Mouse (Mus musculus) embryonic facial prominence, embryonic 15.5 days (tissue): ENCODE results near the gene Pank2. TPM values are rescaled to one million over a fixed set of nuclear protein-coding genes. Genes with fewer than 3 reads are reported as not detected.
"Not testable (repeated sequence)": the region's sequence is repeated elsewhere in the genome, so short reads cannot be mapped to it uniquely, and the experiment has no call there.

Experiments
- ATAC-seq: fragments of 200-750 bp; cut with Nextera tagmentation; 2 replicates; pipeline ENCODE4 v1.8.0; 2017; ENCODE audit warnings: low read depth, moderate TSS enrichment; ENCODE audit not compliant: insufficient number of reproducible peaks, low FRiP score, low TSS enrichment
- H3K27ac ChIP-seq: fragments of 300-500 bp; sonication (generic); replicated peaks from 2 replicates; pipeline ENCODE4 v1.5.1; 2015; ENCODE audit warnings: mild to moderate bottlenecking, inconsistent platforms
- H3K27me3 ChIP-seq: fragments of 300-500 bp; sonication (generic); 2 replicates; pipeline ENCODE4 v1.6.1; 2015; ENCODE audit warnings: inconsistent platforms
- H3K36me3 ChIP-seq: fragments of 300-500 bp; sonication (generic); 2 replicates; pipeline ENCODE4 v1.6.1; 2015; ENCODE audit warnings: mild to moderate bottlenecking, inconsistent platforms
- H3K4me1 ChIP-seq: fragments of 300-500 bp; sonication (generic); 2 replicates; pipeline ENCODE4 v1.6.1; 2015; ENCODE audit warnings: inconsistent platforms
- H3K4me2 ChIP-seq: fragments of 300-500 bp; sonication (generic); replicated peaks from 2 replicates; pipeline ENCODE4 v1.6.1; 2015; ENCODE audit warnings: mild to moderate bottlenecking, inconsistent platforms
- H3K4me3 ChIP-seq: fragments of 300-500 bp; sonication (generic); replicated peaks from 2 replicates; pipeline ENCODE4 v1.5.1; 2015; ENCODE audit warnings: mild to moderate bottlenecking, inconsistent platforms
- H3K9ac ChIP-seq: fragments of 300-500 bp; sonication (generic); 2 replicates; pipeline ENCODE4 v1.6.1; 2015; ENCODE audit warnings: inconsistent platforms
- H3K9me3 ChIP-seq: fragments of 300-500 bp; sonication (generic); replicated peaks from 2 replicates; pipeline ENCODE4 v1.6.1; 2016; ENCODE audit warnings: inconsistent platforms
- WGBS: fragments of 180-500 bp; shearing (Covaris S2); methylation state at CpG from one replicate; pipeline ENCODE4 v1.1.7; 2015; 5-methylcytosine and 5-hydroxymethylcytosine counted together
- polyA plus RNA-seq: library from polyadenylated mRNA; unstranded; fragments of >200 nt; fragmentation: Nextera tagmentation; extraction: Ambion mirVana; gene quantifications from 2 replicates; pipeline ENCODE4 v1.2.1, GENCODE M21; 2015

The Pank2 gene
- polyA plus RNA-seq, 1 experiment from 2014 or later, result 34.7 TPM

DNA sequence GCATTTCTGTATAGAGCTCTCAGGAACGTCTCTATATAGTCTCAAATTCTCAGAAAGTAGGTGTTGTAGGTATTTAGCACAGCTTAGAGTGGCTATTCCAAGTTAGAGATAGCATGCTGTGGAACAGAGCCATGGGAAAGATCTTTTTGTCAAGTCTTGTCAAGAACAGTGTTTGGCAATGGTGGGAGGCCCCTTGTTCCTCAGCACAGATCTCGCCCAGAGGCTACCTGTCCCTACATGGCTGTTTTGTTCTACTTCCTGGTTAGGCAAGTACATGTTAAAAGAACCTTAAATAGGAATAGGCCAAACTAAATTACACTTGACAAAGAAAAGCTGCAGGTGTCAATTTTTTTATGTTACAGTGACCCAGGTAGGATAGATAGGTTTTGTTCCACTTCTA is 38.2 kb downstream of the Pank2 start:
- no peak for ATAC-seq
- peaks cover 48% of the 10 kb centered on the region for H3K36me3 ChIP-seq
- WGBS, result 62% methylated on average over 2 of the region's 2 CpGs

DNA sequence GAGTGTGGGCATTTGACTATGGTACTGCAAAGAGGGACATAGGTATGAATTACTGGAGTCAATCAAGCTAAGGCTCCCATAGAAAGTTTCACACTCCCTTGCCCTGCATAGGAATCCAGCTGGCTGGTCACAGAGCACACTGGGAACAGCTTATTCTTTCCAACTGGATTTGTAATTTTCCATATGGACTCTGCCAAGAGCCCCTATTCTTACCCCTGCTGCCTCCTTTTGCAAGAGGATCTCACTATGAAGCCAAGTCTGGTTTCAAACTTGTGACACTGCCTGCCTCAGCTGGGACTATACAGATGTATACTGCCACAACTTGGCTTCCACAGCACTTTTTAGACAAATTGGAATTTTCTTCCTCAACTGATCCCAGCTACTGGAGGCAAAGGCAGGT is 39.3 kb downstream of the Pank2 start:
- Histone ChIP-seq H3K27ac (no peak overlapping the region), H3K27me3 (no peaks in the 10 kb centered on the region), H3K4me2 (no peak overlapping the region), H3K4me1 (peaks cover 10% of the 10 kb centered on the region; the same call in 1 of the 2 replicates), H3K4me3 (no peak overlapping the region), H3K36me3 (peaks cover 38% of the 10 kb centered on the region), H3K9me3 (no peaks in the 10 kb centered on the region), H3K9ac (no peak overlapping the region)
- no peak for ATAC-seq

More for the DNA sequence above, 38.2 kb downstream of the Pank2 start:
- Histone ChIP-seq H3K4me3 (no peak overlapping the region), H3K9me3 (no peaks in the 10 kb centered on the region), H3K4me1 (peaks cover 10% of the 10 kb centered on the region; the same call in 1 of the 2 replicates), H3K9ac (no peak overlapping the region), H3K27ac (0 out of 2 replicates have a peak overlapping the region, but pooled peaks have one; percentile 23), H3K4me2 (no peak overlapping the region), H3K27me3 (no peaks in the 10 kb centered on the region)

GRCm38 (mm10) chr2:131304497-131304896 is 42.2 kb downstream of the Pank2 start:
- no peak overlapping the region for H3K4me2 ChIP-seq
- H3K27ac ChIP-seq, result no peak overlapping the region
- peaks cover 19% of the 10 kb centered on the region for H3K36me3 ChIP-seq
- no peak overlapping the region for H3K9ac ChIP-seq
- no peaks in the 10 kb centered on the region for H3K9me3 ChIP-seq
- ATAC-seq, result no peak
- H3K27me3 ChIP-seq, result no peaks in the 10 kb centered on the region
- H3K4me3 ChIP-seq, result no peak overlapping the region
- peaks cover 10% of the 10 kb centered on the region; the same call in 1 of the 2 replicates for H3K4me1 ChIP-seq
- 85% methylated on average over 9 of the region's 9 CpGs for WGBS

DNA sequence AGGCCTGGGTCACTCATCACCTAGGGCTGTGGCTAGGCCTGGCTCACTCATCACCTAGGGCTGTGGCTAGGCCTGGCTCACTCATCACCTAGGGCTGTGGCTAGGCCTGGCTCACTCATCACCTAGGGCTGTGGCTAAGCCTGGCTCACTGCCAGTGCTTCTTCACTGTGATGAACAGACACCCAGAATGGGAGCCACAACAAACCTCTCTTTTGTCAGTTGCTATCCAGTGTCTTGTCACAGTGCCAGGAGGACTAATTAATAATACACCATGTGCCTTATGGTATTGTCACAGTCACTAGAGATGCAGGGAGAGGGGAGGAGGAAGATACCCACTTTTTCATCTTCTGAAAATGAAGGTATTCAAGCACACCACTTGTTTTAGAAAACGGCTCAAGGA is 42.9 kb downstream of the Pank2 start:
- H3K27me3 ChIP-seq, H3K27ac ChIP-seq, H3K9ac ChIP-seq, H3K4me2 ChIP-seq, H3K4me3 ChIP-seq, H3K4me1 ChIP-seq, ATAC-seq, H3K9me3 ChIP-seq: not testable (repeated sequence)
- 82% methylated on average over 1 of the region's 1 CpGs for WGBS
- H3K36me3 ChIP-seq, result peaks cover 19% of the 10 kb centered on the region

DNA sequence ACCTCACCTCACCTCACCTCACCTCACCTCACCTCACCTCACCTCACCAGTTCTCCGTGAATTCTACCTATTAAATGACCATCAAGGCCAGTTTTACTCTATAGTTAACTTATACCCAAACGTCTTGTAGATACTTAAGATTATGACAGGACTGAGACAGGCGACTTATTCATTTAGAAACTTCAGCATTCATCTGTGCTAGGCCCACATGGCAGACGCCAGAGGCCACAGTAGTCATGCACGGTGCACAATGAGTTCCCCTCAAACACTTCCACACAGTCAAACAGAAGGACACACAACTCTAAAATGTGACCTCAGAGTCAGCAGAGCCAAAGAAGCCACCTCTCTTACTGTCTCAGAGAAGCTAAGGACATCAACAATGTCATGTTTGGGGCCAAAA is 45.1 kb downstream of the Pank2 start:
- no peak for ATAC-seq
- H3K4me1 ChIP-seq, result no peaks in the 10 kb centered on the region
- H3K9me3 ChIP-seq, result no peaks in the 10 kb centered on the region
- H3K27me3 ChIP-seq, result no peaks in the 10 kb centered on the region
- no peak overlapping the region for H3K4me2 ChIP-seq
- no peak overlapping the region for H3K9ac ChIP-seq
- H3K36me3 ChIP-seq, result peaks cover 19% of the 10 kb centered on the region
- 86% methylated on average over 5 of the region's 5 CpGs for WGBS
- H3K27ac ChIP-seq, result no peak overlapping the region
- H3K4me3 ChIP-seq, result no peak overlapping the region

DNA sequence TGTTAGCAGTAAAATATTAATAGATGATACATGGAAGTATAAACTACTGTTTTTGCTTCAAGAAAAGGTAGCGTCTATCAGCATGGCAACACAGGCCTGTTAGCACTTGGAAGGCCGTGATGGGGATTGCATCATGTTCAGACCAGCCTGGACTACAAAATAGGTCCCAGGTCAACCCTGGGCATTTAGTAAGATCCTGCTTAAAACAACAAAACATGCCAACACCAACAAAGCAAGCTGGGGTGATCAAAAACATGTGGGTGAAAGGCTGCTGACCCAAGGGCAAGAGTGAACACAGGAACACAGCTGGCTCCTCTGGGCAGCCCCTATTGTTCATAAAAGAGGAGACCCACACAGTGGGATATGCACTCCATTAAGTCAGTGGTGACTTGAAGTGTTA is 45.5 kb downstream of the Pank2 start:
- H3K36me3 ChIP-seq, result peaks cover 17% of the 10 kb centered on the region
- ATAC-seq, result no peak
- no peak overlapping the region for H3K9ac ChIP-seq
- no peaks in the 10 kb centered on the region for H3K4me1 ChIP-seq
- H3K9me3 ChIP-seq, result no peaks in the 10 kb centered on the region
- H3K4me3 ChIP-seq, result no peak overlapping the region
- no peak overlapping the region for H3K4me2 ChIP-seq
- WGBS, result 66% methylated on average over 2 of the region's 2 CpGs
- H3K27ac ChIP-seq, result no peak overlapping the region
- no peaks in the 10 kb centered on the region for H3K27me3 ChIP-seq

DNA sequence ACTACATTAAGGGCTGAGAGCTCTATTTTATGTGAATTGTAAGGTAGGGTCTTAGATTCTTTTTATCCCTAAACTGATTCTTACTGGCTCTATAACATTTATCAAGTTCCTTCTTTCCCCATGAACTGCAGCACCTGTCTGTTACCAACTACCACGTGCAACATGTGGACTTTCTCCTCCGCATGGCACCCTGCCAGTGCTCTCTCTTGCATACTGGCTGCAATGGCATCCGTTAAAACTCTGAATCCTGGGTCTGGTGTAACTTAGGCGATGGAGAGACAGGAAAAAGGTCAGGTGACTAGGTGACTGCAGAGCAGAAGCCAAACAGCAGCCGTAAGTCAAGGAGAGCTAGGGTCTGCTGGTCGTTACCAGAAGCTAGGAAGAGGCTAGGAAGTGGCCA is 47.0 kb downstream of the Pank2 start:
- no peak overlapping the region for H3K4me3 ChIP-seq
- ATAC-seq, result no peak
- H3K4me1 ChIP-seq, result no peaks in the 10 kb centered on the region
- WGBS, result 60% methylated on average over 6 of the region's 6 CpGs
- H3K27me3 ChIP-seq, result no peaks in the 10 kb centered on the region
- 0 out of 2 replicates have a peak, but pooled peaks cover 7% of the 10 kb centered on the region for H3K36me3 ChIP-seq
- H3K9me3 ChIP-seq, result no peaks in the 10 kb centered on the region
- no peak overlapping the region for H3K9ac ChIP-seq
- no peak overlapping the region for H3K4me2 ChIP-seq
- H3K27ac ChIP-seq, result no peak overlapping the region

DNA sequence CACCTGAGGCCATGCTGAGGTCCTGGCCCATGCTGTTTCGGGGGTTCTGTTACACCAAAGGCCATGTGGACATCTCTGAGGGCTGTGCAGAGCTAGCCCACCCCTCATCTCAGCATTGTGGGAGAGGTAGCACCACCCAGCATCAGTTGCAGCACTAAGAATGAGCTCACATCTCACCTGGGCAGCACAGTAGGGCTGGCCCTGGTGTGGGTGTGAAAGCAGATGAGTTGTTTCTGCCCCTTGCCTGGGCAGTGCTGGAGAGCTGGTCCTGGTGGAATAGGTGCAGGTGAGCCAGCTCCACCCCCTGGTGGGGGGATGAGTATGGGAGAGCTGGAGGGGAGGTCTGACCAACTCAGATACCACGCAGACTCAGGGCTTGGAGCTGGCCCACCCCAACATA is 53.9 kb downstream of the Pank2 start:
- Histone ChIP-seq H3K4me3 (no peak overlapping the region), H3K27me3 (no peaks in the 10 kb centered on the region), H3K4me1 (no peaks in the 10 kb centered on the region), H3K9me3 (no peaks in the 10 kb centered on the region), H3K4me2 (no peak overlapping the region), H3K27ac (no peak overlapping the region), H3K36me3 (0 out of 2 replicates have a peak, but pooled peaks cover 4% of the 10 kb centered on the region), H3K9ac (no peak overlapping the region)
- 91% methylated on average over 2 of the region's 2 CpGs for WGBS
- no peak for ATAC-seq

GRCm38 (mm10) chr2:131319401-131319800 is 57.1 kb downstream of the Pank2 start:
- Histone ChIP-seq H3K27me3 (no peaks in the 10 kb centered on the region), H3K9ac (no peak overlapping the region), H3K9me3 (no peaks in the 10 kb centered on the region), H3K36me3 (no peaks in the 10 kb centered on the region), H3K4me1 (no peaks in the 10 kb centered on the region), H3K27ac (no peak overlapping the region), H3K4me2 (no peak overlapping the region), H3K4me3 (no peak overlapping the region)
- 64% methylated on average over 6 of the region's 6 CpGs for WGBS
- ATAC-seq, result no peak

DNA sequence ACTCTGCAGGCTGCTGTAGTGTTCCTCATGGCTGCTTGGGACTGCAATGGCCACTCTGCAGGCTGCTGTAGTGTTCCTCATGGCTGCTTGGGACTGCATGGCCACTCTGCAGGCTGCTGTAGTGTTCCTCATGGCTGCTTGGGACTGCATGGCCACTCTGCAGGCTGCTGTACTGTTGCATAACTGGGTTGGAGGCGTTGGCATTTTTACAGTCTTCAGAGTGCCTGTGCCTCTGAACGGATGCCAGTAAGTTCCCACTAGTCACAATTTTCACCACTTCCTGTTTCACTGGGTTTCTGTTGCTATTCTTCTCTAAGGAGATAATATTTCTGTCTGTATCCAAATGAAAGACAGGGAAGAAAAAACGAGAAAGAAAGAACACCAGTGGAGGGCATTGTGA is 58.9 kb downstream of the Pank2 start:
- WGBS, result 28% methylated on average over 3 of the region's 3 CpGs
- not testable (repeated sequence) for ATAC-seq, H3K4me3 ChIP-seq, H3K4me2 ChIP-seq, H3K27me3 ChIP-seq, H3K9ac ChIP-seq, H3K36me3 ChIP-seq, H3K4me1 ChIP-seq, H3K9me3 ChIP-seq
- H3K27ac ChIP-seq, result peak overlapping the region; percentile 51; the same call in 1 of the 2 replicates

- Histone ChIP-seq H3K4me2 (no peak overlapping the region), H3K36me3 (no peaks in the 10 kb centered on the region), H3K9me3 (no peaks in the 10 kb centered on the region), H3K9ac (no peak overlapping the region), H3K4me3 (no peak overlapping the region), H3K27ac (no peak overlapping the region), H3K4me1 (no peaks in the 10 kb centered on the region), H3K27me3 (no peaks in the 10 kb centered on the region)
- 75% methylated on average over 1 of the region's 1 CpGs for WGBS
- ATAC-seq, result no peak
Observed at GRCm38 (mm10) chr2:131323675-131324074, 61.4 kb downstream of the Pank2 start.

- no peaks in the 10 kb centered on the region for H3K9me3 ChIP-seq
- H3K27ac ChIP-seq, result no peak overlapping the region
- no peak overlapping the region for H3K4me3 ChIP-seq
- H3K27me3 ChIP-seq, result no peaks in the 10 kb centered on the region
- no peak overlapping the region for H3K9ac ChIP-seq
- H3K36me3 ChIP-seq, result no peaks in the 10 kb centered on the region
- ATAC-seq, result no peak
- 62% methylated on average over 3 of the region's 3 CpGs for WGBS
- H3K4me1 ChIP-seq, result no peaks in the 10 kb centered on the region
- no peak overlapping the region for H3K4me2 ChIP-seq
Observed at GRCm38 (mm10) chr2:131326044-131326443, 63.7 kb downstream of the Pank2 start.
